Mouse (Mus musculus) skeletal muscle tissue, adult 2 months (tissue): ENCODE data around the gene Ppm1l.

Experiments used
- DNase-seq: peaks from one replicate; pipeline ENCODE4 v3.0.0-alpha.2; 2012; ENCODE audit warnings: low read depth, low spot score

Ppm1l gene

GRCm38 (mm10) chr3:69490981-69491681, 174.5 kb downstream of the Ppm1l start:
- peak; percentile 32 for DNase-seq

GRCm38 (mm10) chr3:69494233-69495010, 177.8 kb downstream of the Ppm1l start:
- DNase-seq = no peak

- no peak for DNase-seq
Measured at GRCm38 (mm10) chr3:69497178-69497577, 180.5 kb downstream of the Ppm1l start.

GRCm38 (mm10) chr3:69502009-69502408, 185.3 kb downstream of the Ppm1l start:
- peak; percentile 47 for DNase-seq

GRCm38 (mm10) chr3:69502527-69502926, 185.9 kb downstream of the Ppm1l start:
- DNase-seq = no peak

- no peak for DNase-seq
Measured at GRCm38 (mm10) chr3:69505090-69505489, 188.4 kb downstream of the Ppm1l start.

GRCm38 (mm10) chr3:69506352-69506751, 189.7 kb downstream of the Ppm1l start:
- DNase-seq = no peak

- no peak for DNase-seq
Measured at GRCm38 (mm10) chr3:69509411-69509952, 192.8 kb downstream of the Ppm1l start.

GRCm38 (mm10) chr3:69511881-69512280, 195.2 kb downstream of the Ppm1l start:
- no peak for DNase-seq

- DNase-seq = no peak
Measured at GRCm38 (mm10) chr3:69512402-69512801, 195.7 kb downstream of the Ppm1l start.

GRCm38 (mm10) chr3:69515730-69516350, 199.2 kb downstream of the Ppm1l start:
- no peak for DNase-seq

GRCm38 (mm10) chr3:69519188-69519587, 202.5 kb downstream of the Ppm1l start:
- DNase-seq = no peak

GRCm38 (mm10) chr3:69519789-69520558, 203.3 kb downstream of the Ppm1l start:
- DNase-seq = no peak

- no peak for DNase-seq
Measured at GRCm38 (mm10) chr3:69522270-69522669, 205.6 kb downstream of the Ppm1l start.

- peak; percentile 86 for DNase-seq
Measured at GRCm38 (mm10) chr3:69524356-69525071, 207.9 kb downstream of the Ppm1l start.

- no peak for DNase-seq
Measured at GRCm38 (mm10) chr3:69525072-69525529, 208.4 kb downstream of the Ppm1l start.

GRCm38 (mm10) chr3:69527384-69527783, 210.7 kb downstream of the Ppm1l start:
- no peak for DNase-seq

GRCm38 (mm10) chr3:69529576-69529975, 212.9 kb downstream of the Ppm1l start:
- no peak for DNase-seq

- DNase-seq = no peak
Measured at GRCm38 (mm10) chr3:69531511-69531910, 214.8 kb downstream of the Ppm1l start.

- DNase-seq = no peak
Measured at GRCm38 (mm10) chr3:69532687-69533086, 216.0 kb downstream of the Ppm1l start.

GRCm38 (mm10) chr3:69535486-69535885, 218.8 kb downstream of the Ppm1l start:
- DNase-seq = no peak
